Mouse (Mus musculus) limb, embryonic 14.5 days (tissue): ENCODE measurements around the gene Cops8. TPM values are rescaled to one million over a fixed set of nuclear protein-coding genes. Genes with fewer than 3 reads are reported as not detected.

Experiments
- ATAC-seq: fragments of 200-750 bp; cut with Nextera tagmentation; 2 replicates; pipeline ENCODE4 v1.8.0; 2017; ENCODE audit warnings: low read depth, moderate number of reproducible peaks, moderate TSS enrichment; ENCODE audit not compliant: low FRiP score
- DNase-seq: peaks from one replicate; pipeline ENCODE4 v3.0.0-alpha.2; 2015; ENCODE audit warnings: low spot score
- H3K27ac ChIP-seq: fragments of 300-500 bp; sonication (generic); replicated peaks from 2 replicates; pipeline ENCODE4 v1.5.1; 2014; ENCODE audit warnings: low read depth, mild to moderate bottlenecking, low read length, moderate library complexity, mixed read lengths
- H3K27me3 ChIP-seq: fragments of 300-500 bp; sonication (generic); 2 replicates; pipeline ENCODE4 v1.6.1; 2014; ENCODE audit warnings: low read length, mixed read lengths; ENCODE audit not compliant: control insufficient read depth, insufficient read depth
- H3K36me3 ChIP-seq: fragments of 300-500 bp; sonication (generic); 2 replicates; pipeline ENCODE4 v1.6.1; 2014; ENCODE audit warnings: mild to moderate bottlenecking, low read length, moderate library complexity, mixed read lengths; ENCODE audit not compliant: control insufficient read depth, insufficient read depth
- H3K4me1 ChIP-seq: fragments of 300-500 bp; sonication (generic); 2 replicates; pipeline ENCODE4 v1.6.1; 2014; ENCODE audit warnings: antibody characterized with exemption, low read length, mixed read lengths; ENCODE audit not compliant: control insufficient read depth, insufficient read depth
- H3K4me2 ChIP-seq: fragments of 300-500 bp; sonication (generic); replicated peaks from 2 replicates; pipeline ENCODE4 v1.6.1; 2014; ENCODE audit warnings: low read depth, mild to moderate bottlenecking, low read length, moderate library complexity; ENCODE audit not compliant: severe bottlenecking
- H3K4me3 ChIP-seq: fragments of 300-500 bp; sonication (generic); replicated peaks from 2 replicates; pipeline ENCODE4 v1.5.1; 2014; ENCODE audit warnings: low read length
- H3K9ac ChIP-seq: fragments of 300-500 bp; sonication (generic); 2 replicates; pipeline ENCODE4 v1.6.1; 2014; ENCODE audit warnings: mild to moderate bottlenecking, low read depth, low read length, moderate library complexity; ENCODE audit not compliant: severe bottlenecking
- H3K9me3 ChIP-seq: fragments of 300-500 bp; sonication (generic); 2 replicates; pipeline ENCODE4 v1.6.1; 2016; ENCODE audit warnings: low read length; ENCODE audit not compliant: control insufficient read depth
- POLR2A ChIP-seq: fragments of 200-500 bp; IDR thresholded peaks from 2 replicates; pipeline ENCODE4 v1.8.0; 2012; ENCODE audit warnings: inconsistent platforms, mild to moderate bottlenecking, moderate library complexity, borderline replicate concordance; ENCODE audit not compliant: insufficient read depth, insufficient read length; ENCODE audit errors: extremely low read depth
- WGBS: fragments of 180-500 bp; shearing (Covaris S2); extraction: QIAGEN DNeasy Blood & Tissue Kit; methylation state at CpG from one replicate; pipeline ENCODE4 v1.1.7; 2014; 5-methylcytosine and 5-hydroxymethylcytosine counted together
- polyA plus RNA-seq, 2 experiments: library from polyadenylated mRNA; depleted of rRNA in 1 of 2; stranded (reverse) in 1 of 2; unstranded in 1 of 2; fragments of >200 nt; fragmentation: Nextera tagmentation in 1 of 2; extraction: Ambion mirVana in 1 of 2; gene quantifications; 2 replicates each; pipeline versions ENCODE4 v1.2.1 to v1.2.3; 2012 to 2014

Cops8 gene
- polyA plus RNA-seq, 2 experiments, result 118 to 155 TPM

DNA sequence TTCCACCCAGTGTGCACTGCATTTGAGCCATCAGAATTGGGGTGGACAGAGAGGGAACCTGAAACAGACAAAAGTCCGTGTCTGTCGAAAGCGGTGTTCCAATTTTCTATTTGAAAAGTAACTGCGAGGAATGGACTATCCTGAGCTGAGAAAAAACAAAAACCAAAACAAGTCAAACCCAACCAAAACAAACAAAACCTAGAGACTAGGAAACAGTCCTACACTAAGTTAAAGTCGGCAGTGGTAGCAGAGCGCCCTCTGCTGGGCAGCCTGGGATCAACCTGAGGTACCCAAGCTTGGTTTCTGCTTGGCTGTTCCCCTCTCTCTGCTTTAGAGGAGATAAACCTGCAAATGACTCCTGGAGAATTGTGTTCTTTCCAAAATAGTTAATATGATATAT, 10.0 kb upstream of the Cops8 start:
- Histone ChIP-seq H3K27me3 (no peaks in the 10 kb centered on the region), H3K9me3 (no peaks in the 10 kb centered on the region), H3K9ac (no peak overlapping the region), H3K4me1 (peaks cover 3% of the 10 kb centered on the region), H3K27ac (no peak overlapping the region), H3K4me3 (no peak overlapping the region), H3K4me2 (no peak overlapping the region), H3K36me3 (no peaks in the 10 kb centered on the region)
- 19% methylated on average over 6 of the region's 6 CpGs for WGBS
- TF ChIP-seq POLR2A, result no peak
- ATAC-seq, result no peak; the same call in 1 of the 2 replicates
- peak; percentile 87 for DNase-seq

DNA sequence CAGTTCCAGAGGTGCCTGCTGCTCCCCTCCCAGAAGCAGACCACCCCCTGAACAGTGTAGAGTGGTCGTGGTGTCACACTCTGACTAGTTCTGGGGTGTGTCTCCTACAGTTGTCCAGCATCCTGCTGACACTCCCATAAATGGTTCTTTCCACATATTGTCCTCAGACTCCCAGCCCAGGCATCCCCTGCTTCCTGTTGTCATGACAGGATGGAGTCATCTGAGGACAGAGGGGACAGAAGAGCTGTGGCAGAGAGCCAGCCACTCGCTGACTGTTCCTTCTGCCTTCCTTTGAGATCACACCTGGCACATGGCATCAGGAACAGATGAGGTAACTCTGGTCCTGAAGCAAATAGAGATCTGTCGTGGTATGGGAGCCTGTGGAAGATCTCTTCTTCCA, 3.6 kb upstream of the Cops8 start:
- no peak overlapping the region for H3K4me3 ChIP-seq

DNA sequence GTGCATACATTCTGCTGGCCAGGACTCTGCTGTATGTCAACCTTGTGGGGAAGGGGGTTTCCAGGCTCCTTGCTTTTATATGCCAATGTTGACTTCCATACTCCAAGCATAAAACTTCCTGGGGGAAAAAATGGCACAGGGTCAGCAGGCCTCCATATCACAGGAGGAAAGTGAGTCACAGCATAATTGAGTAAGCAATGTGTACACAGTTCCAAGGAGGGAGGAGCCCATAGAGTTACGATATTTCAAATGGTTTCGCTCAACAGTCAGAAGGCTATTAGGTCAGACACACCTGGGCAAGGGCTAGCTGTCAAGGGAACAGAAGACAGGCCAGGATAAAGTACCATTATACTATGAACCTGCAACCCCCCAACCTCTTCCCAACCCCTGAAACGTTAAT, 1.7 kb upstream of the Cops8 start:
- H3K36me3 ChIP-seq, result peaks cover 7% of the 10 kb centered on the region; the same call in 1 of the 2 replicates
- H3K4me3 ChIP-seq, result no peak overlapping the region
- no peak overlapping the region for H3K4me2 ChIP-seq
- no peak overlapping the region for H3K27ac ChIP-seq
- DNase-seq (no peak), ATAC-seq (no peak)
- TF ChIP-seq POLR2A, result no peak
- no peak overlapping the region for H3K9ac ChIP-seq
- no peaks in the 10 kb centered on the region for H3K9me3 ChIP-seq
- H3K4me1 ChIP-seq, result peaks cover 7% of the 10 kb centered on the region; the same call in 1 of the 2 replicates
- WGBS, result 77% methylated on average over 3 of the region's 3 CpGs
- no peaks in the 10 kb centered on the region for H3K27me3 ChIP-seq

More for the DNA sequence above, 3.6 kb upstream of the Cops8 start:
- no peak for DNase-seq
- no peak overlapping the region for H3K4me2 ChIP-seq
- H3K27me3 ChIP-seq, result no peaks in the 10 kb centered on the region
- H3K9me3 ChIP-seq, result no peaks in the 10 kb centered on the region
- no peak for TF ChIP-seq POLR2A
- no peaks in the 10 kb centered on the region for H3K36me3 ChIP-seq
- ATAC-seq, result no peak
- WGBS, result 48% methylated on average over 3 of the region's 3 CpGs
- H3K4me1 ChIP-seq, result peaks cover 3% of the 10 kb centered on the region; the same call in 1 of the 2 replicates
- H3K9ac ChIP-seq, result no peak overlapping the region
- H3K27ac ChIP-seq, result no peak overlapping the region

DNA sequence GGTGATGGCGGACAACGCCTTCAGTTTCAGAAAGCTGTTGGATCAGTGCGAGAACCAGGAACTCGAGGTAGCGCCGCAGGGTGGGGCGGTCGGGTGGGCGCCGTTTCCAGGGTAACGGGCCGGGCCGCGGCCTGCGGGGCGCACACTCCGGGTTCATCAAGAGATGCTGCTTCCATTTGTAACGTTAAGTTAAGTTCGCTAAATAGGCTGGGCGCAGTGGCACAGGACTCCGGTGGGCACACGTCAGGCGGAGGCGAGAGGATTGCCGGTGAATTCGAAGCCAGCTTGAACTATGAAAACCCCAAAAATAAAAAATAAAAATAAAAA, 743 bp downstream of the Cops8 start:
- no peak overlapping the region for H3K27ac ChIP-seq
- whole genome bisulfite sequencing, result under 1% methylated on average over 26 of the region's 26 CpGs
- peak overlapping the region; percentile 90 for H3K9ac ChIP-seq
- H3K9me3 ChIP-seq, result no peaks in the 10 kb centered on the region
- TF ChIP-seq POLR2A, result no peak
- ATAC-seq (peak; percentile 56), DNase-seq (no peak)
- H3K27me3 ChIP-seq, result no peaks in the 10 kb centered on the region
- H3K36me3 ChIP-seq, result peaks cover 27% of the 10 kb centered on the region
- peak overlapping the region; percentile 69 for H3K4me2 ChIP-seq
- H3K4me1 ChIP-seq, result peaks cover 7% of the 10 kb centered on the region; the same call in 1 of the 2 replicates
- peak overlapping the region; percentile 87 for H3K4me3 ChIP-seq

DNA sequence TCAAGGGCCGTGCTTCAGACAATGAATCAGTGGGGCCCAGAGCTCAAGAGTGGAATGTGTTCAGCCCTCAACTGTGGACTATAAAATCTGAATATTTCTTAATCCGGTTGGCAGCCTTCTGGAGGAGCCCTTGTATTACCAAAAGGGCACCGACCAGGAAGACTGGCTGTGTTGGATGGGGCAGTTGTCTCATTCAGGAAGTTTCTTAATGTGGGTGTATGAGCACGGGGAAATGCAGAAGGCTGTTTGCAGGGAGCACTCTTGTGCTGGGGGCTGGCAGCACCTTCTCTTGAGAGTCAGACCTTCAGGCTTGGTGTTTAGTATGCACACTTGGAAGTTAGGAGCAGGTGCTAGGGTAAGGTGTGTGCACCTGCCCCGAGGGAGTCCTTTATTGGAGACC, 6.6 kb downstream of the Cops8 start:
- no peak overlapping the region for H3K9ac ChIP-seq
- peaks cover 2% of the 10 kb centered on the region; the same call in 1 of the 2 replicates for H3K4me1 ChIP-seq
- no peak overlapping the region for H3K27ac ChIP-seq
- no peak overlapping the region for H3K4me3 ChIP-seq
- H3K36me3 ChIP-seq, result peaks cover 81% of the 10 kb centered on the region
- no peaks in the 10 kb centered on the region for H3K9me3 ChIP-seq
- H3K4me2 ChIP-seq, result no peak overlapping the region
- no peak for TF ChIP-seq POLR2A
- DNase-seq (no peak), ATAC-seq (no peak)
- 86% methylated on average over 5 of the region's 5 CpGs for WGBS
- no peaks in the 10 kb centered on the region for H3K27me3 ChIP-seq

DNA sequence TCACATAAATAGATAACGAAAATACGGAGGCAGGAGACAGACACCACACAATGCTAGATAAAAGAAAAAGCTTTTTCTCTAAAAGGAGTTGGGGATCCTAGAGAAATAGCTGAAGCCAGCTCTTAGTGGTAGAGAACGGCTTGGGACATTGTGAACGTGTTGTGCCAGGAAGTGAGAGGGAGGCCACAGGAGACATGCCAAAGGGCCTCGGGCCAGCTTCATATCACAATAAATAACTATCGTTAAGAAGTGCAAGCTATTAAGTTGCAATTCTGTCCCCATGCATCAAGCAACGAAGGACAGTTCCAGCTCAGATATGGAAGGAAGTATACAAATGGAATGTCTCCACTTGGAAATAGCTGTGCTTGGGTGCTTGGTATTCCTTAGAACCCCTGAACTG, 14.5 kb downstream of the Cops8 start:
- Histone ChIP-seq H3K9ac (no peak overlapping the region), H3K4me2 (no peak overlapping the region), H3K27me3 (no peaks in the 10 kb centered on the region), H3K4me3 (no peak overlapping the region), H3K4me1 (no peaks in the 10 kb centered on the region), H3K9me3 (no peaks in the 10 kb centered on the region), H3K27ac (no peak overlapping the region), H3K36me3 (peaks cover 24% of the 10 kb centered on the region)
- ATAC-seq (no peak), DNase-seq (no peak)
- no peak for TF ChIP-seq POLR2A
- WGBS, result 82% methylated on average over 7 of the region's 7 CpGs
